Comparison of ENCODE assay signal across 8 mouse cellular contexts in the genomic region with DNA sequence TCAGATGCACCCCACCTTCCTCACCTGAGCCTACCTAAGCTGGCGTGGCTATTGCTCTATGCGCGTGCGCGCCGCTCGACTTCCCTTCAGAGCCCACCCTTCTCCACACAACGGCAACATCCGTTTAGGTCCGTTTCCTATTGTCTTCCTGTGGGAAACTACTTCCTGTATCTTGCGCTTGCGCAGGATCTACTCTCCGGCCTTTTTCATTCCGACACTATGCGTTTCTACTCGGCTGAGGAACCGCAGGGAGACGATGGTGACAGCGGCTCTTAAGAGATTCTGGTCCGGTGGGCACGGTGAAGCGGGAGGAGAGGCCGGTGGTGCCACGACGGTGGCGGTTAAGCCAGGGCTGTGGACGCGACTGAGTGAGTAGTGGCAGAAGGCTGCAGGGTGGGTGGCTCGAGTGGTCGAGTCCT. TPM values are rescaled to one million over a fixed set of nuclear protein-coding genes. Genes with fewer than 3 reads are reported as not detected.
DNase-seq lines count a peak whose midpoint lies in the region; ATAC-seq and TF ChIP-seq lines count a peak whose summit lies in the region.

A gene (plus strand): TSS at position 20 of the 419 bp plus-strand sequence.
A gene (minus strand): TSS at position 126 of the 419 bp plus-strand sequence.

- peak within 1 kb of the TSS; percentile 89 for H3K4me2 ChIP-seq in heart, embryonic 12.5 days
- H3K4me2 ChIP-seq in kidney, postnatal 0 days (ENCODE audit: low read length): peak within 1 kb of the TSS; percentile 93
- H3K4me2 ChIP-seq in liver, embryonic 11.5 days: peak within 1 kb of the TSS; percentile 98
- H3K4me2 ChIP-seq in stomach, embryonic 14.5 days (replicated peaks; ENCODE audit: low read depth, low read length): peak within 1 kb of the TSS; percentile 93

- no peaks in the 10 kb centered on the region for H3K9me3 ChIP-seq in heart, embryonic 12.5 days (replicated peaks)
- H3K9me3 ChIP-seq in kidney, postnatal 0 days (replicated peaks; ENCODE audit: low read length): no peaks in the 10 kb centered on the region
- no peaks in the 10 kb centered on the region for H3K9me3 ChIP-seq in liver, embryonic 11.5 days (ENCODE audit: control insufficient read depth, low read length)
- no peaks in the 10 kb centered on the region for H3K9me3 ChIP-seq in stomach, embryonic 14.5 days (ENCODE audit: control insufficient read depth, low read depth, low read length)

- peaks cover 54% of the 10 kb centered on the region for H3K36me3 ChIP-seq in heart, embryonic 12.5 days
- H3K36me3 ChIP-seq in kidney, postnatal 0 days (ENCODE audit: insufficient read depth, low read length): peaks cover 25% of the 10 kb centered on the region
- peaks cover 26% of the 10 kb centered on the region for H3K36me3 ChIP-seq in liver, embryonic 11.5 days (ENCODE audit: control insufficient read depth, insufficient read depth, low read length)
- H3K36me3 ChIP-seq in stomach, embryonic 14.5 days (ENCODE audit: control insufficient read depth, insufficient read depth, low read length): peaks cover 33% of the 10 kb centered on the region

- H3K9ac ChIP-seq in heart, embryonic 12.5 days: peak within 1 kb of the TSS; percentile 95
- H3K9ac ChIP-seq in kidney, postnatal 0 days (ENCODE audit: low read depth, low read length): peak within 1 kb of the TSS; percentile 90
- H3K9ac ChIP-seq in liver, embryonic 11.5 days (ENCODE audit: low read depth, low read length): peak within 1 kb of the TSS; percentile 93
- H3K9ac ChIP-seq in stomach, embryonic 14.5 days (replicated peaks; ENCODE audit: low read depth, low read length): peak within 1 kb of the TSS; percentile 83

- WGBS in heart, embryonic 12.5 days: under 1% methylated on average over 30 of the region's 30 CpGs
- 0% methylated on average over 30 of the region's 30 CpGs for WGBS in kidney, postnatal 0 days
- WGBS in liver, embryonic 11.5 days: under 1% methylated on average over 30 of the region's 30 CpGs
- WGBS in stomach, embryonic 14.5 days: under 1% methylated on average over 30 of the region's 30 CpGs

- peak within 1 kb of the TSS; percentile 96 for H3K4me3 ChIP-seq in heart, embryonic 12.5 days
- peak within 1 kb of the TSS; percentile 98 for H3K4me3 ChIP-seq in kidney, postnatal 0 days (replicated peaks; ENCODE audit: low read depth, low read length)
- H3K4me3 ChIP-seq in liver, embryonic 11.5 days (ENCODE audit: low read depth, low read length): peak within 1 kb of the TSS; percentile 97
- peak within 1 kb of the TSS; percentile 93 for H3K4me3 ChIP-seq in stomach, embryonic 14.5 days (ENCODE audit: low read depth, low read length)

- H3K27ac ChIP-seq in heart, embryonic 12.5 days (ENCODE audit: poor library complexity, severe bottlenecking): peak within 1 kb of the TSS; percentile 78
- peak within 1 kb of the TSS; percentile 91 for H3K27ac ChIP-seq in kidney, postnatal 0 days
- H3K27ac ChIP-seq in liver, embryonic 11.5 days (ENCODE audit: low read depth, low read length): peak within 1 kb of the TSS; percentile 86
- peak within 1 kb of the TSS; percentile 70 for H3K27ac ChIP-seq in stomach, embryonic 14.5 days (ENCODE audit: low read length)

- peak; percentile 79 for ATAC-seq in erythroid progenitor cell, adult 5-6 weeks (replicated peaks; ENCODE audit: low FRiP score, poor library complexity, severe bottlenecking)
- ATAC-seq in heart, embryonic 12.5 days (ENCODE audit: insufficient number of reproducible peaks, low FRiP score): peak; percentile 88
- peak; percentile 89 for ATAC-seq in kidney, postnatal 0 days (replicated peaks; ENCODE audit: low FRiP score, low read depth)
- ATAC-seq in liver, embryonic 11.5 days (replicated peaks; ENCODE audit: low FRiP score): peak; percentile 90
- peak; percentile 90 for ATAC-seq in stomach, embryonic 14.5 days (ENCODE audit: insufficient number of reproducible peaks, insufficient read depth, low FRiP score, low read depth)

- H3K4me1 ChIP-seq in heart, embryonic 12.5 days (replicated peaks): peaks cover 27% of the 10 kb centered on the region
- peaks cover 17% of the 10 kb centered on the region for H3K4me1 ChIP-seq in kidney, postnatal 0 days (replicated peaks; ENCODE audit: insufficient read depth, low read length)
- peaks cover 16% of the 10 kb centered on the region for H3K4me1 ChIP-seq in liver, embryonic 11.5 days (replicated peaks; ENCODE audit: control insufficient read depth, insufficient read depth, low read length)
- H3K4me1 ChIP-seq in stomach, embryonic 14.5 days (ENCODE audit: control insufficient read depth, insufficient read depth, low read length): peaks cover 19% of the 10 kb centered on the region

- peak; percentile 95 for DNase-seq in CD4-positive helper T cell, adult 2 months (ENCODE audit: low read depth, low spot score)
- DNase-seq in brain, embryonic 18.5 days (ENCODE audit: low read depth, low spot score): peak; percentile 98
- peak; percentile 99 for DNase-seq in kidney, postnatal 0 days (ENCODE audit: low spot score)
- peak; percentile 85 for DNase-seq in liver, embryonic 11.5 days (ENCODE audit: low spot score)
- peak; percentile 96 for DNase-seq in naive thymus-derived CD4-positive, alpha-beta T cell, adult 2 months (ENCODE audit: low read depth)

- no peaks in the 10 kb centered on the region for H3K27me3 ChIP-seq in heart, embryonic 12.5 days (replicated peaks)
- H3K27me3 ChIP-seq in kidney, postnatal 0 days (ENCODE audit: insufficient read depth, low read length): no peaks in the 10 kb centered on the region
- H3K27me3 ChIP-seq in liver, embryonic 11.5 days (replicated peaks; ENCODE audit: control insufficient read depth, insufficient read depth, low read length): no peaks in the 10 kb centered on the region
- H3K27me3 ChIP-seq in stomach, embryonic 14.5 days (ENCODE audit: control insufficient read depth, insufficient read depth, low read length): no peaks in the 10 kb centered on the region

- no peak for TF ChIP-seq CTCF in kidney, postnatal 0 days (IDR thresholded peaks at IDR 0.05; ENCODE audit: low read depth)

RNA-seq across cellular contexts. Expression of the first gene that starts in this region (rescaled TPM):
- total RNA-seq in erythroid progenitor cell, adult 5-6 weeks (2015; ENCODE audit: low replicate concordance): 21.3 and 26.4 TPM in 2 replicates
- total RNA-seq in erythroid progenitor cell, adult 5-6 weeks (2017; ENCODE audit: low replicate concordance): 23.0 and 27.2 TPM in 2 replicates
- polyA plus RNA-seq in heart, embryonic 12.5 days (2016; fragmentation: Nextera tagmentation; extraction: Ambion mirVana): 33.6 and 34.5 TPM in 2 replicates
- polyA plus RNA-seq in kidney, postnatal 0 days (2015; fragmentation: Nextera tagmentation; extraction: Ambion mirVana): 28.1 and 29.2 TPM in 2 replicates
- 35.2 and 41.5 TPM in 2 replicates for polyA plus RNA-seq in liver, embryonic 11.5 days (2014; fragmentation: Nextera tagmentation; extraction: Ambion mirVana)
- 29.4 and 33.4 TPM in 2 replicates for polyA plus RNA-seq in stomach, embryonic 14.5 days (2014; fragmentation: Nextera tagmentation; extraction: Ambion mirVana)

RNA-seq across cellular contexts. Expression of the second gene that starts in this region (rescaled TPM):
- 1.7 TPM in 1 of 2 replicates, not detected in the other for total RNA-seq in erythroid progenitor cell, adult 5-6 weeks (2015; ENCODE audit: low replicate concordance)
- 1.5 and 5.8 TPM in 2 replicates for total RNA-seq in erythroid progenitor cell, adult 5-6 weeks (2017; ENCODE audit: low replicate concordance)
- polyA plus RNA-seq in heart, embryonic 12.5 days (2016; fragmentation: Nextera tagmentation; extraction: Ambion mirVana): 12.9 and 14.8 TPM in 2 replicates
- polyA plus RNA-seq in kidney, postnatal 0 days (2015; fragmentation: Nextera tagmentation; extraction: Ambion mirVana): 30.2 and 31.6 TPM in 2 replicates
- 15.5 and 16.5 TPM in 2 replicates for polyA plus RNA-seq in liver, embryonic 11.5 days (2014; fragmentation: Nextera tagmentation; extraction: Ambion mirVana)
- 26.9 and 27.5 TPM in 2 replicates for polyA plus RNA-seq in stomach, embryonic 14.5 days (2014; fragmentation: Nextera tagmentation; extraction: Ambion mirVana)

Comparison
In these comparisons a context has a peak if more than half of its experiments do, and no peak if none do; other contexts are left out.
1. Peak in every context shown above with its lines: DNase-seq, ATAC-seq, H3K4me3 ChIP-seq and H3K27ac ChIP-seq.